Mouse (Mus musculus) ES-Bruce4 (cell line): Measurements from ENCODE around the gene Scfd2. TPM values are rescaled to one million over a fixed set of nuclear protein-coding genes. Genes with fewer than 3 reads are reported as not detected.

Experiments used
- H3K27ac ChIP-seq: 2 replicates; pipeline ENCODE4 v1.5.1; 2012; ENCODE audit warnings: low read length, inconsistent platforms; ENCODE audit not compliant: insufficient read depth
- H3K27me3 ChIP-seq: 2 replicates; pipeline ENCODE4 v1.6.1; 2012; ENCODE audit warnings: mild to moderate bottlenecking, low read length, inconsistent platforms; ENCODE audit not compliant: control insufficient read depth, poor library complexity, insufficient read depth, severe bottlenecking
- H3K36me3 ChIP-seq: 2 replicates; pipeline ENCODE4 v1.6.1; 2012; ENCODE audit warnings: inconsistent platforms, mild to moderate bottlenecking, low read length, moderate library complexity; ENCODE audit not compliant: control insufficient read depth, poor library complexity, insufficient read depth, severe bottlenecking
- H3K4me1 ChIP-seq: one replicate; pipeline ENCODE4 v1.8.1; 2011; ENCODE audit warnings: low read length; ENCODE audit not compliant: control insufficient read depth, insufficient read depth
- H3K4me3 ChIP-seq: 2 replicates; pipeline ENCODE4 v1.5.1; 2011; ENCODE audit warnings: low read depth, mild to moderate bottlenecking, low read length
- H3K9ac ChIP-seq: 2 replicates; pipeline ENCODE4 v1.6.1; 2012; ENCODE audit warnings: low read depth, mild to moderate bottlenecking, inconsistent platforms; ENCODE audit not compliant: poor library complexity, severe bottlenecking
- H3K9me3 ChIP-seq: replicated peaks from 2 replicates; pipeline ENCODE4 v1.6.1; 2012; ENCODE audit warnings: mild to moderate bottlenecking, low read length, inconsistent platforms; ENCODE audit not compliant: control insufficient read depth, poor library complexity, insufficient read depth, severe bottlenecking
- CTCF ChIP-seq: IDR thresholded peaks from one replicate; pipeline ENCODE4 v1.8.1; 2011; ENCODE audit warnings: low read depth, low read length
- EP300 ChIP-seq: IDR thresholded peaks from 2 replicates; pipeline ENCODE4 v1.6.1; 2011; ENCODE audit warnings: low read depth, low read length; ENCODE audit not compliant: insufficient read depth
- POLR2A ChIP-seq: IDR thresholded peaks from one replicate; pipeline ENCODE4 v1.8.1; 2011; ENCODE audit warnings: low read length; ENCODE audit not compliant: insufficient read depth
- polyA plus RNA-seq: library from polyadenylated mRNA; stranded (reverse); fragments of >200 nt; gene quantifications from 2 replicates; pipeline ENCODE4 v1.2.4, GENCODE M21; 2011; ENCODE audit warnings: low read depth; ENCODE audit not compliant: missing spikeins, insufficient read depth, insufficient read length

The Scfd2 gene
- polyA plus RNA-seq, 1 experiment, result 5.8 TPM

GRCm38 (mm10) chr5:74473117-74473516 is 58.4 kb downstream of the Scfd2 start:
- Histone ChIP-seq H3K4me3 (no peak overlapping the region), H3K27me3 (no peaks in the 10 kb centered on the region), H3K9ac (no peak overlapping the region), H3K36me3 (no peaks in the 10 kb centered on the region), H3K9me3 (no peaks in the 10 kb centered on the region), H3K27ac (no peak overlapping the region), H3K4me1 (no peaks in the 10 kb centered on the region)
- TF ChIP-seq CTCF (no peak), POLR2A (no peak), EP300 (no peak)

- no peaks in the 10 kb centered on the region for H3K27me3 ChIP-seq
- no peak for TF ChIP-seq POLR2A
- no peak for TF ChIP-seq EP300
- TF ChIP-seq CTCF, result no peak
- H3K9me3 ChIP-seq, result no peaks in the 10 kb centered on the region
- H3K4me1 ChIP-seq, result no peaks in the 10 kb centered on the region
- no peak overlapping the region for H3K9ac ChIP-seq
- H3K36me3 ChIP-seq, result no peaks in the 10 kb centered on the region
- H3K27ac ChIP-seq, result no peak overlapping the region
- H3K4me3 ChIP-seq, result no peak overlapping the region
Measured at GRCm38 (mm10) chr5:74470819-74471218, 60.7 kb downstream of the Scfd2 start.

GRCm38 (mm10) chr5:74469620-74470019 is 61.9 kb downstream of the Scfd2 start:
- TF ChIP-seq EP300 (no peak), POLR2A (no peak), CTCF (no peak)

GRCm38 (mm10) chr5:74467753-74468152 is 63.8 kb downstream of the Scfd2 start:
- H3K36me3 ChIP-seq, result no peaks in the 10 kb centered on the region
- H3K4me3 ChIP-seq, result no peak overlapping the region
- TF ChIP-seq POLR2A, result no peak
- TF ChIP-seq EP300, result no peak
- TF ChIP-seq CTCF, result no peak
- H3K4me1 ChIP-seq, result no peaks in the 10 kb centered on the region
- no peaks in the 10 kb centered on the region for H3K27me3 ChIP-seq
- H3K9ac ChIP-seq, result no peak overlapping the region
- no peaks in the 10 kb centered on the region for H3K9me3 ChIP-seq
- no peak overlapping the region for H3K27ac ChIP-seq

More at GRCm38 (mm10) chr5:74469620-74470019, 61.9 kb downstream of the Scfd2 start:
- H3K27ac ChIP-seq, result no peak overlapping the region
- no peaks in the 10 kb centered on the region for H3K9me3 ChIP-seq
- H3K27me3 ChIP-seq, result no peaks in the 10 kb centered on the region
- H3K9ac ChIP-seq, result no peak overlapping the region
- no peaks in the 10 kb centered on the region for H3K36me3 ChIP-seq
- no peak overlapping the region for H3K4me3 ChIP-seq
- no peaks in the 10 kb centered on the region for H3K4me1 ChIP-seq

GRCm38 (mm10) chr5:74456759-74457158 is 74.8 kb downstream of the Scfd2 start:
- H3K27ac ChIP-seq, result no peak overlapping the region
- no peak for TF ChIP-seq POLR2A
- TF ChIP-seq EP300, result no peak
- no peak for TF ChIP-seq CTCF
- H3K4me1 ChIP-seq, result no peaks in the 10 kb centered on the region
- H3K36me3 ChIP-seq, result no peaks in the 10 kb centered on the region; the same call in 1 of the 2 replicates
- no peak overlapping the region for H3K9ac ChIP-seq
- no peaks in the 10 kb centered on the region for H3K9me3 ChIP-seq
- no peak overlapping the region for H3K4me3 ChIP-seq
- no peaks in the 10 kb centered on the region for H3K27me3 ChIP-seq

- no peak overlapping the region for H3K9ac ChIP-seq
- TF ChIP-seq CTCF, result peak; percentile 36
- TF ChIP-seq EP300, result no peak
- H3K36me3 ChIP-seq, result no peaks in the 10 kb centered on the region; the same call in 1 of the 2 replicates
- H3K27me3 ChIP-seq, result no peaks in the 10 kb centered on the region
- H3K27ac ChIP-seq, result no peak overlapping the region
- H3K9me3 ChIP-seq, result no peaks in the 10 kb centered on the region
- H3K4me3 ChIP-seq, result no peak overlapping the region
- H3K4me1 ChIP-seq, result no peaks in the 10 kb centered on the region
Measured at GRCm38 (mm10) chr5:74455510-74456269, 75.9 kb downstream of the Scfd2 start.
